Mouse (Mus musculus) olfactory bulb, adult 2 months (tissue): ENCODE results near the gene Timm44. TPM values are rescaled to one million over a fixed set of nuclear protein-coding genes. Genes with fewer than 3 reads are reported as not detected.

Source experiments
- H3K27ac ChIP-seq: fragments of 200-500 bp; 2 replicates; pipeline ENCODE4 v1.5.1; 2012; ENCODE audit warnings: low read depth, low read length; ENCODE audit not compliant: insufficient read depth
- H3K4me1 ChIP-seq: fragments of 200-500 bp; 2 replicates; pipeline ENCODE4 v1.6.1; 2012; ENCODE audit warnings: low read length; ENCODE audit not compliant: control insufficient read depth, insufficient read depth
- H3K4me3 ChIP-seq: fragments of 200-500 bp; 2 replicates; pipeline ENCODE4 v1.5.1; 2012; ENCODE audit warnings: mild to moderate bottlenecking, low read depth, low read length, moderate library complexity; ENCODE audit not compliant: insufficient read depth
- CTCF ChIP-seq: fragments of 200-500 bp; IDR thresholded peaks from 2 replicates; pipeline ENCODE4 v1.5.1; 2012; ENCODE audit warnings: low read depth, mild to moderate bottlenecking, low read length, moderate library complexity; ENCODE audit not compliant: insufficient read depth
- POLR2A ChIP-seq: fragments of 200-500 bp; IDR thresholded peaks from 2 replicates; pipeline ENCODE4 v1.6.1; 2012; ENCODE audit warnings: mild to moderate bottlenecking, low read depth, low read length, moderate library complexity; ENCODE audit not compliant: insufficient read depth
- WGBS: fragments of 180-500 bp; shearing (Covaris S2); methylation state at CpG from one replicate; pipeline ENCODE4 v1.1.7; 2018; 5-methylcytosine and 5-hydroxymethylcytosine counted together
- polyA plus RNA-seq: library from polyadenylated mRNA; stranded (reverse); fragments of >200 nt; gene quantifications from 2 replicates; pipeline ENCODE4 v1.2.4, GENCODE M21; 2012; ENCODE audit warnings: low replicate concordance; ENCODE audit not compliant: missing spikeins, insufficient read depth, insufficient read length

The Timm44 gene
- not detected in 2 replicates for polyA plus RNA-seq

- Histone ChIP-seq H3K27ac (peak within 1 kb of the TSS; percentile 86), H3K4me1 (no peaks in the 10 kb centered on the region), H3K4me3 (peak within 1 kb of the TSS; percentile 79)
- TF ChIP-seq POLR2A (peak; percentile 49), CTCF (no peak)
- WGBS: under 1% methylated on average over 39 of the region's 39 CpGs
Measured at GRCm38 (mm10) chr8:4275275-4276110, at the start of gene Timm44. Gene Timm44 (minus strand): TSS chr8:4275913.

GRCm38 (mm10) chr8:4324983-4325750 is 49.5 kb upstream of the Timm44 start, which contains the start of the genes Ccl25 and Elavl1:
Gene Ccl25 (plus strand): TSS chr8:4325210.
Gene Elavl1 (minus strand): TSS chr8:4325413.
- WGBS: under 1% methylated on average over 78 of the region's 78 CpGs
- Histone ChIP-seq H3K27ac (peak within 1 kb of the TSS; percentile 62), H3K4me1 (peaks cover 4% of the 10 kb centered on the region), H3K4me3 (peak within 1 kb of the TSS; percentile 100)
- no peak for TF ChIP-seq CTCF
- TF ChIP-seq POLR2A: peak; percentile 69

DNA sequence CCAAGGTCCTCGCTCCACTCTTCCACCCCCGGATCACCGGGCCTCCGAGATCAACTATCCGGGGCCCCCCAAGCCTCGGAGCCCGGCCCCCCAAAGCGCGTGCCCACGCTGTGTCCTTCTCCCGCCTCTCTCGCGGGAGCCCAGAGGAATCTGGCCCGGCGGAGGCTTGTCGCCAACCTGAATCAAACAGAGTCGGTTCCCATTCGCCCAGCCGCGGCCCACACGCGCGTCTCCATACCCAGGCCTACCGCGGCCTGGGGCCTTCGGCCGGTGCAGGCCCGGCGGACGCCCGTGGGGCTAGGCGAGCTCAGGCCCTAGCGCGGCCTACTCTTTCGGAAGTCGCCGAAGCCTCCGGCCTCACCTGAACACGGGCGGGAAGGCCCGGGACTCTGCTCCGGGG is 48.8 kb upstream of the Timm44 start:
- under 1% methylated on average over 42 of the region's 42 CpGs for WGBS
- TF ChIP-seq CTCF: no peak
- no peak for TF ChIP-seq POLR2A
- Histone ChIP-seq H3K4me3 (peak overlapping the region; percentile 100), H3K27ac (peak overlapping the region; percentile 62; the same call in 1 of the 2 replicates), H3K4me1 (peaks cover 6% of the 10 kb centered on the region)

DNA sequence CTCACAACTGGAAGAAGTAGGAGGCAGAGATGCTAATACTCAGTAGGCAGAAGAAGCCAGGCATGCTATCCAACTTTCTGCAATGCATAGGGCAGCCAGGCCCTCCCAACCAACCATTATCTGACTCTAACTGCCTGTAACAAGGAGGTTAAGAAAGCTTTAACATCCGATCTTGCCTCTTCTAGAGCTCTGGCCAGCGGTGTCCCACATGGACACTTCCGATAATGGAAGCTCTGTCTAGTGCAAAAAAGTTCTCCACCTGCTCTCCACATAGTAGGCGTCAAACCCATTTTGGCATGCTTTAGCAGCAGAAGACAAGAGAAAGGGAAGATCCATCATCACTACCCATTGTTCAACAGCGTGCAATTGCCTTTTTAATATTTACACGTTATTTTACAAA is 48.2 kb upstream of the Timm44 start:
- H3K27ac ChIP-seq: no peak overlapping the region
- WGBS: under 1% methylated on average over 6 of the region's 6 CpGs
- H3K4me1 ChIP-seq: peaks cover 7% of the 10 kb centered on the region
- H3K4me3 ChIP-seq: peak overlapping the region; percentile 100
- TF ChIP-seq POLR2A: no peak
- no peak for TF ChIP-seq CTCF

- no peak overlapping the region for H3K4me3 ChIP-seq
- H3K27ac ChIP-seq: no peak overlapping the region
- no peak for TF ChIP-seq POLR2A
- TF ChIP-seq CTCF: no peak
- peaks cover 7% of the 10 kb centered on the region for H3K4me1 ChIP-seq
- WGBS: 34% methylated on average over 2 of the region's 2 CpGs
Measured at GRCm38 (mm10) chr8:4322470-4322869, 46.8 kb upstream of the Timm44 start.

GRCm38 (mm10) chr8:4321031-4321430 is 45.3 kb upstream of the Timm44 start:
- Histone ChIP-seq H3K4me3 (no peak overlapping the region), H3K4me1 (peaks cover 7% of the 10 kb centered on the region), H3K27ac (no peak overlapping the region)
- 31% methylated on average over 2 of the region's 2 CpGs for WGBS
- TF ChIP-seq POLR2A: no peak
- TF ChIP-seq CTCF: no peak

DNA sequence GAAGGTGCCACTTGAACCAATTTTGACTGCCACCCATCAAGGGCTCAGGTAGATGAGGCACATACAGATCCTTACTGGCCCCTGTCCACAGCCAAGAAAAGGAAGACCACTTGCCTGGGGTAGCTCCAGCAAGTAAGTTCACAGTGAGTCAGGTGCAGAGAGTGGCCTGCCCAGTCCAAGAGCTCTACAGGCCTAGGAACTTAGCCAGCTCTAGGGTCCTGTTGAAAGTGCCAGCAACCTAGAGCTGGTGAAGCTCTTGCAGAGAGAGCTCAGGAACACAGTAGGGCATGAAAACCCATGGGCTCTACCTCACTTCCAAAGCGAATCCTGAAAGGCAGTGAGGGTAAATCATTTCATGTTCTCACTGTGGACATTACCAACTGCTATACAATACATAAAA is 44.7 kb upstream of the Timm44 start:
- no peak overlapping the region for H3K4me3 ChIP-seq
- H3K4me1 ChIP-seq: peaks cover 7% of the 10 kb centered on the region
- no peak for TF ChIP-seq CTCF
- no peak for TF ChIP-seq POLR2A
- no peak overlapping the region for H3K27ac ChIP-seq
- WGBS: 79% methylated on average over 1 of the region's 1 CpGs

GRCm38 (mm10) chr8:4319573-4319872 is 43.8 kb upstream of the Timm44 start:
- TF ChIP-seq POLR2A (no peak), CTCF (no peak)
- Histone ChIP-seq H3K4me3 (no peak overlapping the region), H3K4me1 (peaks cover 8% of the 10 kb centered on the region), H3K27ac (no peak overlapping the region)
- WGBS: 95% methylated on average over 11 of the region's 11 CpGs
